Mouse (Mus musculus) ES-CJ7 (cell line): ENCODE results near the gene Cdc37.

Experiments
- DNase-seq: peaks from one replicate; pipeline ENCODE4 v3.0.0; 2011; ENCODE audit warnings: low read depth, low spot score

Cdc37 gene

GRCm38 (mm10) chr9:21167140-21168097, 17.6 kb upstream of the Cdc37 start:
- no peak for DNase-seq

- DNase-seq = no peak
Measured at GRCm38 (mm10) chr9:21166516-21166915, 16.7 kb upstream of the Cdc37 start.

- DNase-seq = peak; percentile 35
Measured at GRCm38 (mm10) chr9:21165952-21166451, 16.2 kb upstream of the Cdc37 start.

- DNase-seq = peak; percentile 82
Measured at GRCm38 (mm10) chr9:21165041-21165951, 15.5 kb upstream of the Cdc37 start, which contains the start of gene Pde4a. Gene Pde4a, plus strand, starts transcription at chr9:21165714.

- DNase-seq = no peak
Measured at GRCm38 (mm10) chr9:21164072-21164471, 14.3 kb upstream of the Cdc37 start.

- DNase-seq = no peak
Measured at GRCm38 (mm10) chr9:21163086-21164050, 13.6 kb upstream of the Cdc37 start.

- DNase-seq = peak; percentile 97
Measured at GRCm38 (mm10) chr9:21161209-21161909, 11.6 kb upstream of the Cdc37 start.

GRCm38 (mm10) chr9:21154787-21155186, 5.0 kb upstream of the Cdc37 start:
- no peak for DNase-seq

- no peak for DNase-seq
Measured at GRCm38 (mm10) chr9:21153833-21154232, 4.1 kb upstream of the Cdc37 start.

GRCm38 (mm10) chr9:21153331-21153730, 3.5 kb upstream of the Cdc37 start:
- no peak for DNase-seq

GRCm38 (mm10) chr9:21152715-21153114, 2.9 kb upstream of the Cdc37 start:
- DNase-seq = peak; percentile 74

- no peak for DNase-seq
Measured at GRCm38 (mm10) chr9:21149077-21149653, 617 bp downstream of the Cdc37 start.

GRCm38 (mm10) chr9:21148427-21148826, 1.4 kb downstream of the Cdc37 start:
- DNase-seq = peak; percentile 34

- DNase-seq = no peak
Measured at GRCm38 (mm10) chr9:21146722-21147121, 3.1 kb downstream of the Cdc37 start.

GRCm38 (mm10) chr9:21145431-21145830, 4.4 kb downstream of the Cdc37 start:
- no peak for DNase-seq

GRCm38 (mm10) chr9:21144361-21144760, 5.4 kb downstream of the Cdc37 start:
- no peak for DNase-seq

- no peak for DNase-seq
Measured at GRCm38 (mm10) chr9:21141922-21142321, 7.9 kb downstream of the Cdc37 start.

GRCm38 (mm10) chr9:21138386-21138785, 11.4 kb downstream of the Cdc37 start:
- no peak for DNase-seq

- DNase-seq = peak; percentile 80
Measured at GRCm38 (mm10) chr9:21137229-21137628, 12.6 kb downstream of the Cdc37 start.

- DNase-seq = no peak
Measured at GRCm38 (mm10) chr9:21136401-21136800, 13.4 kb downstream of the Cdc37 start.
